Mouse (Mus musculus): ENCODE measurements around the gene Kcnq4. TPM values are rescaled to one million over a fixed set of nuclear protein-coding genes. Genes with fewer than 3 reads are reported as not detected.

Gene Kcnq4
- total RNA-seq, 2 experiments from 2014 or later: 6.9 to 7.5 TPM

DNA sequence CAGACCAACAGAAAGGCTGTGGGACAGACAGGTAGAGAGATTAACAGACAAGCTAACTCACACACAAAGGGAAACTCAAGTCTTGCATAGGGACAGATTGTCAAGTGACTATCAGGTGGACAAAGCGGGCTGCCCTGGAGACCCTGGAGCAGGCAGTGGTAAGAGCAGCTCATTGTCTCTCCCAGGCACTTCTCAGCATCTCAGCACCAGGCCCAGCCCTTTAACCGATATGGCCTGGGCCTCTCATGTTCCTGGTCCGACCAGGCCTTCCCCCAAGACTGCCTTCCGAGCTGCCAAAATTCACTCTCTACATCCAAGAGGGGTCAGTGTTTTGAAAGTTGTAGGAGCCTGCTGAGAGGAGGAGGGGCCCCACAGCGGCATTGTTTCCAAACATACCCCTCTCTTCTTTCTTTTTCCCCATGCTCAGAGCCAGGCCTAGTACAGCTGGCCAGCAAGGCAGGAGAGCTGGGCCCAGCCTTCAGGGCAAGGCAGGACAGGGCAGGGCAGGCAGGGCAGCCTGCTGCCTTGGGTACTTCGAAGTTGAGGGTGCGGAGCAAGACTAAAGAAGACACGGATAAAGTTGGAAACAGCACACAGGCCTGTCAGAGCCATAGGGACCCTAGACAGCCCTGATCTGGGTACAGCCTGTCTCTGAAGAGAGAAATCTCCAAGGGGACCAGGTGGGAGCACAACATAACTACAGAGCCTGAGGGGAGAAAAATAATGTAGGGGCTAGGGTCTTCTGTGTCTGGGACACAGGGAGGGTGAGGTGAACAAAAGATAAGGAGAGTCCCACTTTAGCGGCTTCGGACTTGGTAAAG lies 2.5 kb downstream of the Kcnq4 start:
- peak overlapping the region; percentile 67; the same call in 1 of the 2 replicates for H3K4me3 ChIP-seq
- no peak overlapping the region for H3K27ac ChIP-seq
- no peak for TF ChIP-seq CTCF (IDR thresholded peaks at IDR 0.05)
- no peak for DNase-seq (ENCODE audit: extremely low spot score in 1 of 2, low spot score in 2 of 2)
- intact Hi-C loops (cut with DNase I): no loop called here

DNA sequence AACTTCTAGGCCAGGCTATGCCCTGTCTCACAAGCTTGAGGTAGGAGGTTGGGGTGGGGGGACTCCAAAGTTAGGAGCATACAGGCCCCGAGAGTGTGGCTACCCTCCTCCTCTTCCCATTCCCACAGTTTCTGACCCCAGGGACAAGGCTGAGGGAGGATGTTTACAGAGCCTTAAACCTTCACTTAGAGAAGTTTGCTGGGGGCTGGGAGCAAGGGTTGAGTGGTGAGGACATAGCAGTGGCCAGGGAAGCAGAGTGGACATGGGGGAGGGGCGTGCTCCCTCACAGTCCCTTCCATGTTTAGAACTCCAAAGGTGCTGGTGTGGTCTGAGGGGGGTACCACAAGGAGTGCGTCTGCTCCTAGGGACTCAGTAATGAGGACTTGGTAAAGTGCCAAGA lies 4.8 kb downstream of the Kcnq4 start:
- H3K27ac ChIP-seq: no peak overlapping the region
- no peak for DNase-seq (ENCODE audit: extremely low spot score in 1 of 2, low spot score in 2 of 2)
- TF ChIP-seq CTCF (IDR thresholded peaks at IDR 0.05): no peak
- no peak overlapping the region for H3K4me3 ChIP-seq
- intact Hi-C loops (cut with DNase I): no loop called here

DNA sequence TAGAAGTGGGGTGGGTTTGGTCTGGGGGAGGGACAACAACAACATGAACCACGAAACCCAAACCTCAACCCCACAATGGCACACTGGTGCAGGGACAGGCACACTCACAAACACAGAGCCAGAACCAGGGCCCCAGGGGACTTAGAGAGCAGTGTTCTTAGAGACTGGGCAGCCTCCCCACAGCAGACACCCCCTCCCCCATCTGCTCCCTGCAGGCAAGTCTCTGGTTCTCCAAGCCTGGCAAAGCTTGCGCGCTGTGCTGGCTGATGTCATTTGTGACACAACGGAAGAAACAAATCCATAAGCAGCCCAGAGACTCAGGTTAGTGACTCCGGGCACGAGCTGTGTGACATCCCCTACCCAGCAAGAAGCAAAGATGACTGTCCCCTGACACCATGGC lies 7.1 kb downstream of the Kcnq4 start:
- intact Hi-C loops (cut with DNase I): no loop called here
- no peak for DNase-seq (ENCODE audit: extremely low spot score in 1 of 2, low spot score in 2 of 2)
- Histone ChIP-seq H3K4me3 (no peak overlapping the region), H3K27ac (no peak overlapping the region)
- TF ChIP-seq CTCF (IDR thresholded peaks at IDR 0.05): no peak

DNA sequence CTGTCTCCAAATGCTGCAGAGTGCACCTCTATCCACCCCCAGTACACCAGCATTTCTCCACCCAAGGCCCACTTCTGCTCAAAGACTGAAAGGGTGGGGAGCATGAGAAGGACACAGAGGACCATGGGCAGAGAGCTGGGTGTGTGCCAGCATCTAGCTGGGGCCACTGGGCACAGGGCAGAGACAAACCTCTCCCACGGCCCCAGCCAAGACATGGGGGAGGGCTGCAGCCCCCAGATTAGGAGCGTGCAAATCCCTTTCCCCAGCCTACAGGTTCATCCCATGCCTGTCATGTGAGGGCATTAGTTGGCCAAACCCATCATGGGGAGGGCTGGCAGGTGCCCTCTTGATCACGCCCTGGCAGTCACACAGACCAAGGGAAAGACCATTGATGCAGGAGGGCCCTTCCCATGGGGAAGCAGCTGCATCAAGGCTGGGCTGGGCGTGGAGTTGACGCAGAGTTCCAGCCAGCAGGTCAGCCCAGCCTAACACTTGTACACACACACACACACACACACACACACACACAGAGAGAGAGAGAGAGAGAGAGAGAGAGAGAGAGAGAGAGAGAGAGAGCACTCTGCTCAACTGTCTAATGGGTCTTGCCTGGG lies 14.3 kb downstream of the Kcnq4 start:
- intact Hi-C loops (cut with DNase I): no loop called here
- no peak overlapping the region for H3K4me3 ChIP-seq
- DNase-seq (ENCODE audit: extremely low spot score in 1 of 2, low spot score in 2 of 2): no peak
- TF ChIP-seq CTCF (IDR thresholded peaks at IDR 0.05): no peak
- no peak overlapping the region for H3K27ac ChIP-seq

DNA sequence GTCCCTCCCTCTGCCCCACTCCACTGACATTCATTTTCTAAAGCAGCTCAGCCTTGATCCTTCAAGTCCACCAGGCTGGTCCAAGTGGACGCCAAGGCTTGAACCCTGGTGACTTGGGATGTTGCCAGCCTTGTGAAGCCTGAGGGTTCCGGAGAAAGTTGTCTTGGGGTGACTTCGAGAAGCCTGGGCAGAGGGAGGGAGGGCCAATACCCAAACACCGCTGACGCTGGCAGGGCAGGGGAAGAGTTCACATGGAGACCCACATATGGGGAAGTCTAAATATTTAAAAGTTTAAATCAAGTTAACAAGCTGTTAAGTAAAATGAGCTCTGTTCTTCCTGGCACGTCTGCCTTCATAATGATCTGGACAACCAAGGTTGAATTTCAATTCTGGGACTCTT lies 15.7 kb downstream of the Kcnq4 start:
- TF ChIP-seq CTCF (IDR thresholded peaks at IDR 0.05): no peak
- Histone ChIP-seq H3K4me3 (no peak overlapping the region), H3K27ac (no peak overlapping the region)
- intact Hi-C loops (cut with DNase I): no loop called here
- no peak for DNase-seq (ENCODE audit: extremely low spot score in 1 of 2, low spot score in 2 of 2)

DNA sequence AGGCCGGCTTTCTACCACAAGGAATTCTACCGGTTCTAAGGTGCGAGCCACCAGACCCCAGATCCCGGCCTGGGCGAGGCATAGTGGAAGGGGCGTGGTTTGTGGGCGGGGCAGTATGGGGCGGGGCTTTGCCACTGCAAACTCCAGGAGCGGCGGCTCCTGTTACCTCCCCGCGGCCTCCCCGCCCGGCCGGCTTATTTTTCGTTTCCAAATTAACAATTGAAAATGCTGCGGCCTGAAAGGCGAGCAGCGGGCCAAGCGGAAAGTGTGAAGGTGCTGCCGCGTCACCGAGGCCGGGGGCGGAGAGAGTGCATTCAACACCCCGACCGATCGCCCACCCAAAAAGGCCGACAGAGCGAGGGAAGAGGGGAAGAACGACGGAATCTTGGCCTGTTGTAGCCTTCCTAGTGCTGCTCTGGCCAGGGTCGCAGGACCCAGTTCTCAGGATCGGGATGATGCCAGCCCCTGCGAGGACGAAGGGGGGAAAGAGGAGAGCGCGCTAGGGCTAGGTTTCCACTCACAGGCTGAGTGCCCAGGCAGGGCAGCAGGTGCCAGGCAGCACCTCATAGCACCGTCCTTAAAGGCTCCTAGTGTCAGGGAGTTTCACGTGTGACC lies 17.3 kb downstream of the Kcnq4 start:
- TF ChIP-seq CTCF (IDR thresholded peaks at IDR 0.05): no peak
- no peak overlapping the region for H3K27ac ChIP-seq
- intact Hi-C loops (cut with DNase I): no loop called here
- peak; percentile 36 to 47 for DNase-seq (ENCODE audit: extremely low spot score in 1 of 2, low spot score in 2 of 2)
- H3K4me3 ChIP-seq: peak overlapping the region; percentile 57

DNA sequence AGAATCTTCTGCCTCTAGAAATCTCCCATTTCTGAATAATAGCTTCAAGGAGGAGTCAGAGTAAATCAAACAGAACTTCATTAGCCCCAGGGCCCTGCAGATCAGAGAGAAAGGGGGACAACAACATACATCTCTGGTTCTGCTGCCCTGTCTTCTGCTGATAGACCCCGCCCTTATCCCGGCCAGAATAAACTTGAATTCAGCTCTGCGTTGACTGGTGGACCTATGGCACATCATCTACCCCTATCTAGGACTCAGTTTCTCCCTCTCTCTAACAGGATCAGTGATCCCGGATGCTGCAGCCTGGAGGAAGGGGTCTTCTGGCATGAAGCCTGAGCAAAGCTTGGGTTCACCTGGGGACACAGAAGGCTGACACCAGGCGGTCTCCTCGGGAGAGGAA lies 17.8 kb downstream of the Kcnq4 start:
- TF ChIP-seq CTCF (IDR thresholded peaks at IDR 0.05): no peak
- DNase-seq (ENCODE audit: extremely low spot score in 1 of 2, low spot score in 2 of 2): no peak
- H3K27ac ChIP-seq: no peak overlapping the region
- intact Hi-C loops (cut with DNase I): no loop called here
- peak overlapping the region; percentile 57 for H3K4me3 ChIP-seq

DNA sequence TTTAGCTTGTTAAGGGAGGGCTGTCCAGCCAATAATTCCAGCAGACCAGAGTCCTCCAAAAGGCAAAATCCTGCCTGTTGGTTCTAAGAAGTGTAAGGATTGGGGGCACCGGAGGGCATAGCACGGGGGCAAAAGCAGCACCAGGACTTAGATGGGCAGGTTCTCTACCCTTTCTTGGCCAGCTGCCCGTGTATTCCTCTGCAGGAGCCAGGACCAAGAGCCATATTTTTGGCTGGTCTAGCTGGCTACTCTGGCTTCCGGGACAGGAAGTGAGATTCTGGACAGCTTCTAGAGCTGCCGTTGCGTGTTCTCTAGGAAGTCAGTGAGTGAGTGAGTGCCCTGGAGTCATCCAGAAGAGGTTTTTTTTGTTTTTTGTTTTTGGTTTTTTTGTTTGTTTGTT lies 18.3 kb downstream of the Kcnq4 start:
- H3K4me3 ChIP-seq: no peak overlapping the region
- no peak for DNase-seq (ENCODE audit: extremely low spot score in 1 of 2, low spot score in 2 of 2)
- no peak for TF ChIP-seq CTCF (IDR thresholded peaks at IDR 0.05)
- intact Hi-C loops (cut with DNase I): no loop called here
- no peak overlapping the region for H3K27ac ChIP-seq

DNA sequence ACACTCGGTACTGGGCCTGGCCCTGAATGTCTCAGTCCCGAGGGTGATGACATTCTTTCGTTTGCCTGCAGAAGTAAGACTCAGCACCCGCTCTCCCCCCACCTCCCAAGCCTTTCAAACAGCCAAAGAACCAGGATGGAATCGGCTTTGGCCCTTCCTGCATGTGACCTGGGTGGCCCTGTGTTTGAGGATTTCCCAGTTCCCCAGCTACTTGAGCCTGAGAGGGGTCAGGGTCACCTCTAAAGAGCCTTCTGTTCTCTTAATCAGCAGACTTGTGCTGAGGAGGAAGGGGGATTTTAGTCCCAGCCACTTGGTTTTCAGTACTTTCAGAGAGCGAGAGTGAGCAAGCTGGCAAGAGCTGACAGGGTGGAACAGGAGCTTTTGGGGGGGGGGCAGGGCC lies 19.0 kb downstream of the Kcnq4 start:
- no peak overlapping the region for H3K4me3 ChIP-seq
- intact Hi-C loops (cut with DNase I): no loop called here
- TF ChIP-seq CTCF (IDR thresholded peaks at IDR 0.05): no peak
- H3K27ac ChIP-seq: no peak overlapping the region
- DNase-seq (ENCODE audit: extremely low spot score in 1 of 2, low spot score in 2 of 2): no peak

DNA sequence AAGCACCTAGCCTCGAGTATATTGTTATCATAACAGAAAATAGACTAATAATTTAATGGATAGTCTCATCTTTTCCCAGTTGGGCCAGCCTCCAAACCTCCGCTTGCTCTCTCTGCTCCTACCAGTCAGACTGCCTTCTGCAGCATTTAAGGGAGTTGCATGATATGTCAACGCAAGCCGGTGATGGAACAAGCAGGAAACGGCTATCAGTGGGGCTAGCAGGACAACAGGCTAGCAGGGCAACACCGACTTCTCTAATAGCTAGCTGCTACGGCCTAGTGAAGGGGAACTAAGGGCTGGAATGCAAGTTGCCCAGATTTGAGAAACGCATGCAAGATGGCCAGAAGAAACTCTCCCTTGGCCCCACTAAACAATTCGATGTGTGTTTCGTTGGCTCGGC lies 20.6 kb downstream of the Kcnq4 start:
- Histone ChIP-seq H3K27ac (no peak overlapping the region), H3K4me3 (no peak overlapping the region)
- DNase-seq (ENCODE audit: extremely low spot score in 1 of 2, low spot score in 2 of 2): no peak
- no peak for TF ChIP-seq CTCF (IDR thresholded peaks at IDR 0.05)
- intact Hi-C loops (cut with DNase I): no loop called here

DNA sequence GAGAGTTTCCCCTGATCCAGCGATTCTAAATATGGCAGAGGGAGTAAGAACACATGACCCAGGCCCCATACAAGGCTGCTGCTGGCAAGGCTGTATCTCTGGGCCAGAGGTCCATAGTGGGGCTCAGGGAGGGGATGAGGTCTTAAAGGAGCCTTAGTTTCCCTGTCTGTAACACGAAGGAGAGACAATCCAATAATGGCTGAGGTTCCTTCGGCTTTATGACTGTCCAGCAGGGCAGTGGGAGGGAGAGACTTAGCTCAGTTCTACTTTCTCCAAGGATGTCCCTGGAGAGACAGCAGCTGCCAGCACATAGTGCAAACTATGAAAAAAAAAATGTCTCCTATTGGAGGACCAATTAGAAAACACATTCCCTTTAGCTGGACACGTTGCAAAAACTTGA lies 22.2 kb downstream of the Kcnq4 start:
- Histone ChIP-seq H3K27ac (no peak overlapping the region), H3K4me3 (no peak overlapping the region)
- no peak for DNase-seq (ENCODE audit: extremely low spot score in 1 of 2, low spot score in 2 of 2)
- intact Hi-C loops (cut with DNase I): no loop called here
- no peak for TF ChIP-seq CTCF (IDR thresholded peaks at IDR 0.05)

DNA sequence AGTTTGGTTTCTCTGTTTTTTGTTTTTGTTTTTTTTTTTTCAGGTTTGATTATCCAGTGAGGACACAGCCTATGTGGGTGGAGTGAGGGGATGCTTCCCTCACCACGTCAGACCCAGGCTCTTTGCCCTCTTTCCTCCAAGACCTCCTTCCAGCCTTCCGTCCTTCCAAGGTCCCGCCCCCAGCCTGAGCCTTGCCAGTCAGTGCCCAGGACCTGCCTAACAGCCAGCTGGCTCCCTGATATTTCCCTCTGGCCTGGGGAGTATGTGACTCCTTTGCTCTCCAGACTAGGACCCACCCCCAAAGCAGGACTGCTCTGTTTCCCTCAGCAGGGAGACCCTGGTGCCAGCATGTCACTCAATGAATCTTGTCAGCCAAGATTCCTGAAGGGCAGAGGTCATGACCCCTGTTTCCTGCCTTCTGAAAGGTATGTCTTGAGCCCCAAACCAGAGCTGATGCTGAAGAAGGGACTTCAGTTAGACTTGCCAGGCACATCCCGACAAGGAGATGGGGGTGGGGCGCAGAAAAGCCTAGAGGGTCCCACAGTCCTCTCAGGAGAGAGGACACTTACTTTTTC lies 22.8 kb downstream of the Kcnq4 start:
- DNase-seq (ENCODE audit: extremely low spot score in 1 of 2, low spot score in 2 of 2): no peak
- H3K27ac ChIP-seq: no peak overlapping the region
- intact Hi-C loops (cut with DNase I): no loop called here
- TF ChIP-seq CTCF (IDR thresholded peaks at IDR 0.05): no peak
- H3K4me3 ChIP-seq: no peak overlapping the region

Measured in left cerebral cortex, adult 2 months (tissue).